Mouse (Mus musculus): Measurements from ENCODE around the gene Olfr559.

- TF ChIP-seq CTCF (IDR thresholded peaks at IDR 0.05; ENCODE audit: borderline replicate concordance, insufficient read depth, low read length): no peak
- no peak for TF ChIP-seq POLR2A (IDR thresholded peaks at IDR 0.05; ENCODE audit: low read depth, low read length)
Observed at GRCm38 (mm10) chr7:102770921-102771320, 43.6 kb upstream of the Olfr559 start, which contains the start of gene Olfr561.
